Mouse (Mus musculus): ENCODE results near the gene Mob3c. TPM values are rescaled to one million over a fixed set of nuclear protein-coding genes. Genes with fewer than 3 reads are reported as not detected.
A peak's percentile ranks its signal among the peaks of the same experiment; 100 is the strongest.

The Mob3c gene
- polyA plus RNA-seq, 1 experiment: 36.4 TPM

DNA sequence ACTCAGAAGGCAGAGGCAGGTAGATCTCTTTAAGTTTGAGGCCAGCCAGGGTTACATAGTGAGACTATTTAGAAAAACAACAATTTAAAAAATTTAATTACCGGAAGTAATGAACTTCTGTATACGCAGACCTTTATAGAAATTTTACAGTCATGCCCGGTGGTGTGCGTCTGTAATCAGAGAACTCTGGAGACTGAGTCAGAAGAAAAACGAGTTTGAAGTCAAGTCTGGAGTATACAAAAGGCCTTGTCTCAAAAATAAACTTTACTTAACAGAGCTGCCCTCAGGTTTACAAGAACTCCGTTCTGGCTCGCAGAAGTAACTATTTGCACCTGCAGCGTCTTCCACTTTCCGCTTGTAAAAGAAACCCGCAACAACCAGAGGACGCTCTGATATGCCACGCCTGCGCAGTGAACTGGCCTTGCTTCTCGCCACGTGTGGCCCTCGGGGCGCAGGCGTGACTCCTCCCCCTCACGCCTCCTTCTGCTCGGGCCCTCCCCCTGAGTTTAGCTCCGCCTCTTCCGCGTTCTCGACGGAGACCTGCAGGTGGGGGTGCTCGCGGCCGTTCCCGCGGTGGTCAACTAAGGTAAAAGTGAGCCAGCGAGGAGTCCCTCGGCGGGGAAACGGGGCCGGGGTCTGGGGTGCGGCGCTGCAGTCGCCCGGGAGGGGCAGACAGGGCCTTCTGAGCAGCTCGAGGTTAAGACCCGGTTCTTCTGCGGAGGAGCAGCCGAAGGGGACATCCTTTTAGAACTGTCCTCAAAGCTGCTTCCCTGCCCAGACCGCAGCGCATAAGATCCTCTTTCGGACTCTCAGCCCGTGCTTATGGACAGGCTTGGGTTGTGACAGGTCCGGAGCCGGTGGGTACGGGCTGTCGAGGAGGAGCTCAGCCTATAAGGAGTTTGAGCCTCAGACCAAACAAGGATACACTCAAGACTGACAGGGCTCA is 11.1 kb downstream of the Mob3c start, which contains the start of gene Mknk1:
TSS of gene Mknk1 (plus strand) at position 503 of the 946 bp plus-strand sequence.
- Histone ChIP-seq H3K36me3 (ENCODE audit: control insufficient read depth, insufficient read depth, low read length) (no peaks in the 10 kb centered on the region), H3K27me3 (ENCODE audit: control insufficient read depth, insufficient read depth, low read length) (no peaks in the 10 kb centered on the region), H3K27ac (ENCODE audit: control insufficient read depth, insufficient read depth, low read length) (peak within 1 kb of the TSS; percentile 3), H3K4me1 (replicated peaks; ENCODE audit: control insufficient read depth, insufficient read depth, low read length) (peaks cover 10% of the 10 kb centered on the region), H3K4me3 (ENCODE audit: control insufficient read depth, insufficient read depth, low read length) (peak within 1 kb of the TSS; percentile 83)
- under 1% methylated on average over 51 of the region's 51 CpGs for WGBS
- TF ChIP-seq CTCF (IDR thresholded peaks at IDR 0.05; ENCODE audit: borderline replicate concordance, control insufficient read depth, extremely low read depth, insufficient read depth, low read length, poor library complexity): peak; percentile 55; the same call in 1 of the 2 replicates
- peak; percentile 83; the same call in 1 of the 2 replicates for TF ChIP-seq POLR2A (IDR thresholded peaks at IDR 0.05; ENCODE audit: control insufficient read depth, extremely low read depth, insufficient read depth, low read length, poor library complexity)
- DNase-seq: peak; percentile 95

DNA sequence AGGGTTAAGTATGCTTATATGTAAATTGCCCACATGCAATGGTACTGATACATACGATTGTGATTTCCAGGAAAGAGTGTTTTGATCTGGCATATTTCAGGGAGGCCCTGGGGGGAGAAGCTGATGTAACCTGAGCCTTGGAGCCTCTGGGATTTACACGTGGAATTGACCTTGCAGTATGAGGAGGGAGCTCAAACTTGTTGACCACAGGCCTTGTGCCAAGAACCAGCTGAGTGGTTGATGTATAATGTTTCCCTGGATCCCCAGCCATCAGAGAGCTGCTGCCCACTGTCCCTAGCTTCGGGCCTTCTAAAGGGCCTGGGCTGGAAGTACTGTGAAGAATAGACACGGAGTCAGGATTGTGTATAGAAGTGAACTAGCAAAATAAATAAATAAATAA is 12.1 kb downstream of the Mob3c start:
- H3K4me1 ChIP-seq (replicated peaks; ENCODE audit: control insufficient read depth, insufficient read depth, low read length): peaks cover 10% of the 10 kb centered on the region
- no peak for TF ChIP-seq CTCF (IDR thresholded peaks at IDR 0.05; ENCODE audit: borderline replicate concordance, control insufficient read depth, extremely low read depth, insufficient read depth, low read length, poor library complexity)
- no peak for TF ChIP-seq POLR2A (IDR thresholded peaks at IDR 0.05; ENCODE audit: control insufficient read depth, extremely low read depth, insufficient read depth, low read length, poor library complexity)
- H3K27ac ChIP-seq (ENCODE audit: control insufficient read depth, insufficient read depth, low read length): no peak overlapping the region
- H3K4me3 ChIP-seq (ENCODE audit: control insufficient read depth, insufficient read depth, low read length): no peak overlapping the region
- no peak for DNase-seq
- no peaks in the 10 kb centered on the region for H3K36me3 ChIP-seq (ENCODE audit: control insufficient read depth, insufficient read depth, low read length)
- H3K27me3 ChIP-seq (ENCODE audit: control insufficient read depth, insufficient read depth, low read length): no peaks in the 10 kb centered on the region
- WGBS: 63% methylated on average over 4 of the region's 4 CpGs

DNA sequence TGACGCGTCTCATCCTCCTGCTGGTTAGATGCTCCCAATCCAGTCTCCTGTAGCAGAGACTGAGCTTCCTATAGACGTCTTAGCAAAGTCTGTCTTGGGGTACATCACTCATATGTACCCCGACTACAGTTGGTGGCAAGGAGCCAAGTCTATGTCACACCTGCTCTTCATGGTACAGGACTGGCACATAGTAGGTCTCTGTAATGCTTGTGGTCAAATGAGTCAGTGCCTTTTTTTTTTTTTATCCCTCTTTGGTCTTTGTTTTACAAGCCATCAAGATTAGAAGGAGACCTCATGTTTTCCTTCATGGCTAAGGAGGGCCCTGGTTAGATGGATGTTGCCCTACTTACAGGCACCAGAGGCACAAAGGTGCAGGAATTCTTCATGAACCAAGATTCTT is 12.9 kb downstream of the Mob3c start:
- DNase-seq: no peak
- no peak overlapping the region for H3K4me3 ChIP-seq (ENCODE audit: control insufficient read depth, insufficient read depth, low read length)
- 89% methylated on average over 4 of the region's 4 CpGs for WGBS
- TF ChIP-seq CTCF (IDR thresholded peaks at IDR 0.05; ENCODE audit: borderline replicate concordance, control insufficient read depth, extremely low read depth, insufficient read depth, low read length, poor library complexity) (no peak), POLR2A (IDR thresholded peaks at IDR 0.05; ENCODE audit: control insufficient read depth, extremely low read depth, insufficient read depth, low read length, poor library complexity) (no peak)
- H3K36me3 ChIP-seq (ENCODE audit: control insufficient read depth, insufficient read depth, low read length): no peaks in the 10 kb centered on the region
- no peak overlapping the region for H3K27ac ChIP-seq (ENCODE audit: control insufficient read depth, insufficient read depth, low read length)
- H3K4me1 ChIP-seq (replicated peaks; ENCODE audit: control insufficient read depth, insufficient read depth, low read length): peaks cover 10% of the 10 kb centered on the region
- H3K27me3 ChIP-seq (ENCODE audit: control insufficient read depth, insufficient read depth, low read length): no peaks in the 10 kb centered on the region

DNA sequence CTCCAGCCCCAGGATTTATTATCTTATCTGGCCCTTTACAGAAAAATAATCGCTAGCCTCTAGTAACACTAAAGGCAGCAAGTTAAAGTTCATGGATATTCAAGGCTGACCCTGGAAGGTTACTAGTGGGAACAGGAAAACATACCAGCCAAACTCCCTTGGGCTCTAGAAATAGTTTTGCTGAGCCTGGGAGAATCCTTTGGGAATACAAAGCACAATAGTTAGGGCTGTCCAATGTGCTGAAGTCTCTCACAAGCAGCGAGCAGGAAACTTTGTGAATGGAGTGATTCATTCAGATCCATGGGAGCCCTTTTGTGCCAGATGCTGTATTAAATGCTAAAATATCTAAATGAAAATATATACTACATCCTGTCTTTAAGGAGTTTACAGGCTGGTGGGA is 18.8 kb downstream of the Mob3c start:
- Histone ChIP-seq H3K4me1 (replicated peaks; ENCODE audit: control insufficient read depth, insufficient read depth, low read length) (no peaks in the 10 kb centered on the region), H3K36me3 (ENCODE audit: control insufficient read depth, insufficient read depth, low read length) (peaks cover 27% of the 10 kb centered on the region), H3K27me3 (ENCODE audit: control insufficient read depth, insufficient read depth, low read length) (no peaks in the 10 kb centered on the region), H3K4me3 (ENCODE audit: control insufficient read depth, insufficient read depth, low read length) (no peak overlapping the region), H3K27ac (ENCODE audit: control insufficient read depth, insufficient read depth, low read length) (no peak overlapping the region)
- TF ChIP-seq CTCF (IDR thresholded peaks at IDR 0.05; ENCODE audit: borderline replicate concordance, control insufficient read depth, extremely low read depth, insufficient read depth, low read length, poor library complexity): no peak
- no peak for DNase-seq
- WGBS: 93% methylated on average over 2 of the region's 2 CpGs

DNA sequence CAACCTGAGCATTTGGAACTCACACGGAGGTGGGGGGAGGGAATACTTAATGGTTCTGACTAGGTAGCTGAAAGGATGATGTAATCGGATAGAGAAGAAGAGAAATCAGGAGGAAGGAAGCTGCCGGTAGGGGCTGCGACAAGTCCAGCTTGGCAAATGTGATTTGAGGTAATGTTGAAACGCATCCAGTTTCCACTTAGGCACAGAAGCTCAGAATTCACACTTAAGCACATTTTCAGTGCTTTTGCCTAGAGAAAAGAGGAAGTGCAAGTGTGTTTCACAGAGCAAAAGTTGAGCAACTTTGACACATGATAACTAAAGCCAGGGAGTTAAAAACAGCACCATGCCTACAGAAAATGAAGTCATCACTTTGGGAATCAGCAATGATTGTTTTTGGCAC is 19.5 kb downstream of the Mob3c start:
- DNase-seq: no peak
- 18% methylated on average over 5 of the region's 5 CpGs for WGBS
- Histone ChIP-seq H3K27me3 (ENCODE audit: control insufficient read depth, insufficient read depth, low read length) (no peaks in the 10 kb centered on the region), H3K4me1 (replicated peaks; ENCODE audit: control insufficient read depth, insufficient read depth, low read length) (no peaks in the 10 kb centered on the region), H3K36me3 (ENCODE audit: control insufficient read depth, insufficient read depth, low read length) (peaks cover 27% of the 10 kb centered on the region), H3K4me3 (ENCODE audit: control insufficient read depth, insufficient read depth, low read length) (no peak overlapping the region), H3K27ac (ENCODE audit: control insufficient read depth, insufficient read depth, low read length) (no peak overlapping the region)
- TF ChIP-seq CTCF (IDR thresholded peaks at IDR 0.05; ENCODE audit: borderline replicate concordance, control insufficient read depth, extremely low read depth, insufficient read depth, low read length, poor library complexity) (no peak), POLR2A (IDR thresholded peaks at IDR 0.05; ENCODE audit: control insufficient read depth, extremely low read depth, insufficient read depth, low read length, poor library complexity) (no peak)

DNA sequence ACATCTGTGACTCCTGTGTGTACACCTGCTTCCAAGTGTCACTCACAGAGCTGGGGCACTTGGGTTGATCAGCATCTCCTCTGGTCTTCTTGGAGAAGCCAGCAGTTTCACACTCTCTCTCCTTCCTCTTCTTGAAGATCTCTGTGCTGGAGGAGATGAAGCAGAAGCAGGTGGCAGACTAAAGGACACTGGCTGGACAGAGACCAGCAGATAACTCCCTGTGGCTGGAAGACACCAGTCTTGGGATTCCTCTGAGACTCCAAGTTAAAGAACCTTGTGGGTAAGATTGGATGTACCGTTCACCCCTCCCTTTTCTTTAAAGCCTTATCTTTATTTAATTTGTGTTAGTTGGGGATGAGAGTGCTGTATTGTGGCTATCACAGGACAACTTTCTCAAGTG is 20.2 kb downstream of the Mob3c start:
- Histone ChIP-seq H3K27me3 (ENCODE audit: control insufficient read depth, insufficient read depth, low read length) (no peaks in the 10 kb centered on the region), H3K4me1 (replicated peaks; ENCODE audit: control insufficient read depth, insufficient read depth, low read length) (no peaks in the 10 kb centered on the region), H3K4me3 (ENCODE audit: control insufficient read depth, insufficient read depth, low read length) (no peak overlapping the region), H3K36me3 (ENCODE audit: control insufficient read depth, insufficient read depth, low read length) (peaks cover 27% of the 10 kb centered on the region), H3K27ac (ENCODE audit: control insufficient read depth, insufficient read depth, low read length) (no peak overlapping the region)
- 95% methylated on average over 1 of the region's 1 CpGs for WGBS
- DNase-seq: no peak
- TF ChIP-seq POLR2A (IDR thresholded peaks at IDR 0.05; ENCODE audit: control insufficient read depth, extremely low read depth, insufficient read depth, low read length, poor library complexity) (no peak), CTCF (IDR thresholded peaks at IDR 0.05; ENCODE audit: borderline replicate concordance, control insufficient read depth, extremely low read depth, insufficient read depth, low read length, poor library complexity) (no peak)

Data from thymus, adult 2 months (tissue).